ENCODE assay signal across 29 mouse cellular contexts in the genomic region with DNA sequence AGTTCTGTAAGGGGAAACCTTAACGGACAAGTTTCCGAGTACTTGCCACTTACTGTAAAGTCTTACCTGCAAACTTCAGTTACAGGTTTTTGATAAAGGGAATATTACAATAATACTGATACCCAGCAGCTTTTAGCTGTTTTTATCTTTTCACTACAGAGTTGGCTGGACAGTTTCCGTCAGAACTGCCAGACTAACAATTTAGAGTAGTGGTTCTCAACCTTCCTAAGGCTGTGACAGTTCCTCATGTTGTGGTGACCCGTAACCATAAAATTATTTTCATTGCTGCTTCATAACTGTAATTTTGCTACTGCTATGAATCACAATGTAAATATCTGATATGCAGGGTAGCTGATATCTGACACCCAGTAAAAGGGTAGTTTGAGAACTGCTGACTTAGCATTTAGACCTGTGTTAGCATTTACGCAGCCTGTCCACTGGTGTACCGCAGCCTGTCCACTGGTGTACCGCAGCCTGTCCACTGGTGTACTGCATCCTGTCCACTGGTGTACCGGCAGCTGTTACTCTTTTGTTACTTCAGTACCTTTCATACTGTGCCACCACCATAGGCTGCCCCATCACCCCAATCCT.
DNase-seq lines count a peak whose midpoint lies in the region; ATAC-seq and TF ChIP-seq lines count a peak whose summit lies in the region.
"Had no signal": no experiment of that assay in that cellular context is flagged by ENCODE, and none has a peak within 500 bp of the region (broad histone marks: within the 10 kb centered on the region; RNA-seq: fewer than 3 reads in every experiment).

No protein-coding gene starts in this region.

- H3K9me3 ChIP-seq in forebrain, embryonic 10.5 days: no peaks in the 10 kb centered on the region
- H3K9me3 ChIP-seq in forebrain, embryonic 16.5 days (ENCODE audit: control insufficient read depth, low read length): no peaks in the 10 kb centered on the region
- H3K9me3 ChIP-seq: embryonic facial prominence, embryonic 10.5 days; embryonic facial prominence, embryonic 15.5 days; heart, embryonic 13.5 days; hindbrain, embryonic 10.5 days; hindbrain, embryonic 15.5 days; limb, embryonic 13.5 days; midbrain, embryonic 10.5 days; midbrain, embryonic 15.5 days had no signal

- no peak for ATAC-seq in forebrain, embryonic 16.5 days
- peak; percentile 48 for ATAC-seq in CD4-positive, CD25-positive, alpha-beta regulatory T cell, adult 4 months
- ATAC-seq: forebrain, embryonic 14.5 days; midbrain, embryonic 15.5 days had no signal

- H3K36me3 ChIP-seq in forebrain, embryonic 10.5 days (replicated peaks): no peaks in the 10 kb centered on the region
- no peaks in the 10 kb centered on the region for H3K36me3 ChIP-seq in forebrain, embryonic 16.5 days (ENCODE audit: control insufficient read depth, insufficient read depth)
- H3K36me3 ChIP-seq: embryonic facial prominence, embryonic 10.5 days; embryonic facial prominence, embryonic 15.5 days; heart, embryonic 13.5 days; hindbrain, embryonic 10.5 days; hindbrain, embryonic 15.5 days; limb, embryonic 13.5 days; midbrain, embryonic 10.5 days; midbrain, embryonic 15.5 days had no signal

- DNase-seq in forebrain, embryonic 10.5 days (ENCODE audit: extremely low spot score, low spot score): peak; percentile 2
- DNase-seq in thymus, postnatal 25 days: no peak
- no peak for DNase-seq in right cerebral cortex, postnatal 14 days
- DNase-seq in urinary bladder, adult 18-20 months (ENCODE audit: low spot score in 2 of 2): no peak
- DNase-seq: adrenal gland, postnatal 25 days; cerebellum, adult 11-12 months; cerebellum, postnatal 14 days; gastrocnemius, postnatal 25 days; heart, adult 2 months; heart, postnatal 14 days; kidney, adult 18-20 months; kidney, postnatal 36 days; lung, postnatal 4 days; right cerebral cortex, postnatal 4 days; thymus, adult 2 months; thymus, postnatal 4 days had no signal

- H3K4me2 ChIP-seq in forebrain, embryonic 16.5 days (ENCODE audit: low read length): no peak overlapping the region
- H3K4me2 ChIP-seq: embryonic facial prominence, embryonic 15.5 days; heart, embryonic 13.5 days; hindbrain, embryonic 15.5 days; limb, embryonic 13.5 days; liver, embryonic 11.5 days; midbrain, embryonic 15.5 days had no signal

- H3K4me1 ChIP-seq in forebrain, embryonic 10.5 days: peaks cover 6% of the 10 kb centered on the region; the same call in 1 of the 2 replicates
- 0 out of 2 replicates have a peak, but pooled peaks cover 2% of the 10 kb centered on the region for H3K4me1 ChIP-seq in forebrain, embryonic 16.5 days (replicated peaks; ENCODE audit: control insufficient read depth, insufficient read depth, low read length)
- H3K4me1 ChIP-seq in embryonic fibroblast, embryonic 13.5 days (ENCODE audit: control insufficient read depth, insufficient read depth, low read length): peaks cover 7% of the 10 kb centered on the region; the same call in 1 of the 2 replicates
- H3K4me1 ChIP-seq: embryonic facial prominence, embryonic 10.5 days had no signal

- WGBS in forebrain, embryonic 10.5 days: 94% methylated on average over 8 of the region's 8 CpGs
- 87% methylated on average over 8 of the region's 8 CpGs for WGBS in forebrain, embryonic 16.5 days

- H3K27me3 ChIP-seq in forebrain, embryonic 10.5 days (ENCODE audit: poor library complexity, severe bottlenecking): no peaks in the 10 kb centered on the region
- no peaks in the 10 kb centered on the region for H3K27me3 ChIP-seq in forebrain, embryonic 16.5 days (replicated peaks; ENCODE audit: control insufficient read depth, insufficient read depth, low read length)
- H3K27me3 ChIP-seq: embryonic facial prominence, embryonic 15.5 days; heart, embryonic 13.5 days; hindbrain, embryonic 15.5 days; limb, embryonic 13.5 days; midbrain, embryonic 15.5 days had no signal

- H3K4me3 ChIP-seq in forebrain, embryonic 10.5 days: no peak overlapping the region
- no peak overlapping the region for H3K4me3 ChIP-seq in forebrain, embryonic 16.5 days (replicated peaks; ENCODE audit: low read length)
- no peak overlapping the region for H3K4me3 ChIP-seq in embryonic fibroblast, embryonic 13.5 days (ENCODE audit: insufficient read depth, low read length)
- H3K4me3 ChIP-seq: embryonic facial prominence, embryonic 10.5 days; embryonic facial prominence, embryonic 15.5 days; heart, adult 2 months; heart, embryonic 13.5 days; hindbrain, embryonic 10.5 days; hindbrain, embryonic 15.5 days; limb, embryonic 13.5 days; midbrain, embryonic 10.5 days; midbrain, embryonic 15.5 days had no signal

- TF ChIP-seq CTCF in embryonic fibroblast, embryonic 13.5 days (IDR thresholded peaks at IDR 0.05; ENCODE audit: borderline replicate concordance, insufficient read depth, low read length): no peak

- no peak overlapping the region for H3K27ac ChIP-seq in forebrain, embryonic 10.5 days
- H3K27ac ChIP-seq in forebrain, embryonic 16.5 days (ENCODE audit: low read length): no peak overlapping the region
- H3K27ac ChIP-seq in embryonic fibroblast, embryonic 13.5 days (ENCODE audit: insufficient read depth, low read length): peak overlapping the region; percentile 41
- H3K27ac ChIP-seq: embryonic facial prominence, embryonic 10.5 days; embryonic facial prominence, embryonic 15.5 days; heart, adult 2 months; heart, embryonic 13.5 days; hindbrain, embryonic 10.5 days; hindbrain, embryonic 15.5 days; limb, embryonic 13.5 days; midbrain, embryonic 10.5 days; midbrain, embryonic 15.5 days had no signal

- H3K9ac ChIP-seq in forebrain, embryonic 16.5 days (replicated peaks; ENCODE audit: low read depth, low read length): no peak overlapping the region
- H3K9ac ChIP-seq: embryonic facial prominence, embryonic 15.5 days; heart, embryonic 13.5 days; hindbrain, embryonic 15.5 days; limb, embryonic 13.5 days; midbrain, embryonic 15.5 days had no signal

- no peak for TF ChIP-seq POLR2A in embryonic fibroblast, embryonic 13.5 days (IDR thresholded peaks at IDR 0.05; ENCODE audit: low read depth, low read length)
